Mouse (Mus musculus) kidney, postnatal 14 days (tissue): Measurements from ENCODE around the gene Ccdc33.

Experiments used
- DNase-seq: peaks from one replicate; pipeline ENCODE4 v3.0.0; 2022; ENCODE audit warnings: mixed read lengths

The Ccdc33 gene

GRCm38 (mm10) chr9:58118671-58119070, at the start of gene Ccdc33:
Ccdc33 (minus strand) TSS chr9:58118823.
- no peak for DNase-seq

GRCm38 (mm10) chr9:58165779-58166178, 47.2 kb upstream of the Ccdc33 start:
- no peak for DNase-seq

GRCm38 (mm10) chr9:58163146-58163545, 44.5 kb upstream of the Ccdc33 start:
- DNase-seq = no peak

DNA sequence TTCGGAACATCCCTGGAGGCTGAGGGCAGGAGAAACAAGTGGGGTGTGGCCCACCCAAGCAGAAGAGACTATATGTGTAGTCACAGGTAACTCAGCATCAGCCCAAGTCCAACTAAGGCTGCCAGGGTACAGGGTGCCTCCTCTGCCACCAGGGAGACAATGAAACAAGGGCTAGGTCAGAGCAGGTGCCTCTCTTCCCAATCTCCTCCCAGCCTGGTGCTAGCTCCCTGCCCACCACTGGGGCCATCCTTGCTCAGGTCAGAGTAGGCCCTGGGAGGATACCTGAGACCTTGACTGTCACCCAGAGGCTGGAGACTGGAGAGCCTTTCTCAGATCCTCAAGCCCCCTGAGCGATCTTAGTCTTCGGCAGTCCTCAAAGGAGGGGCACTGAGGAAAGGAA, 43.5 kb upstream of the Ccdc33 start:
- DNase-seq = no peak

- DNase-seq = no peak
Measured at GRCm38 (mm10) chr9:58160315-58160714, 41.7 kb upstream of the Ccdc33 start.

- no peak for DNase-seq
Measured at GRCm38 (mm10) chr9:58159855-58160254, 41.2 kb upstream of the Ccdc33 start.

DNA sequence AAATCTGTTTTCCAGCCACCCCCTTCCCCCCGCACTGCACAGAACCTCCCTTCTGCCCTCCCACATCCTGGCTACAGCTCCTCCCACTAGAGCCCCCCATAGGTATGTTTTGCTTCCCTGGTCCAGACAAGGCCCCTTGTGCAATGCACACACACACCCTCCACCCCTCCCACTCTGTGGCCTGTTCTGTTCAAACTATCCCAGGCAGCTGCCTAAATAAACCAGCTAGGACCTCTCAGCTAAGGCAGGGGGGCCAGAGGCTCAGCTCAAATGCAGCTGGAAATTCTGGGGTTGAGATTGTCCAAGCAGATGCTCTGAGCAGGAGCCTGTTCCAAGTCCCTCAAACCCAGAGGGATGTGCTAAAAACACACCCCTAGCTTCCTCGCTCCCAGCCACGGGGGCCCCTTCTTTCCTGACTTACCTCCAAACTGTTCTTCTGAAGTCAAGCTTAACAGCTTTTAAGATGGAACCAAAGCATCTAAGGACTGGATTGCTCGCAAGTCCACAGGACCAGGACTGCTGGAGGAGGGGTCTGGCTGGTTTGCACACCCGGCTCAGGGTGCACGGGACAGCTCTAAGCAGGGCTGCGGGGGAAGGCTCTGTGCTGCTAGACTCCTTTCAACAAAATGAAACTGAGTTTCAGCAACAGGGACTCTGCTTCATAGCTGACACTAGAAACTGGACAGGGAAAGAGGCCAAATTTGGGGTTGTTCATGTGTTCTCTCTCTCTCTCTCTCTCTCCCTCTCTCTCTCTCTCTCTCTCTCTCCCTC, 40.1 kb upstream of the Ccdc33 start:
- DNase-seq = peak; percentile 48

DNA sequence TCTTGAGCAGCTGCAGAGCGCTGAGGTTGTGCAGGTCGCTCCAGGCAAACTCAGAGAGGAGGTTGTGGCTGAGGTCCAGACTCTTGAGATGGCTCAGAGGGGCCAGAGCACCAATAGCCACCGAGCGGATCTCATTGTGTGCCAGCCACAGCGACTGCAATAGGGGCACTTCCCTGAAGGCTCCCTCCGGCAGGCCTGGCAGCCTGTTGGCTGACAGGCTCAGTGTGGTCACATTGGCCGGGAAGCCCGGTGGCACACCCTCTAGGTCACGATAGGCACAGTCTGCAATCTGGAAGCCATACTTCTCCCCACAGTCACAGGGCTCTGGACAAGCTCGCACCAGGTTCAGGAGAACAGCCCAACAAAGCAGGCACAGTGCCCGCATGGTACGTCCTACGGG, 39.2 kb upstream of the Ccdc33 start:
- no peak for DNase-seq

DNA sequence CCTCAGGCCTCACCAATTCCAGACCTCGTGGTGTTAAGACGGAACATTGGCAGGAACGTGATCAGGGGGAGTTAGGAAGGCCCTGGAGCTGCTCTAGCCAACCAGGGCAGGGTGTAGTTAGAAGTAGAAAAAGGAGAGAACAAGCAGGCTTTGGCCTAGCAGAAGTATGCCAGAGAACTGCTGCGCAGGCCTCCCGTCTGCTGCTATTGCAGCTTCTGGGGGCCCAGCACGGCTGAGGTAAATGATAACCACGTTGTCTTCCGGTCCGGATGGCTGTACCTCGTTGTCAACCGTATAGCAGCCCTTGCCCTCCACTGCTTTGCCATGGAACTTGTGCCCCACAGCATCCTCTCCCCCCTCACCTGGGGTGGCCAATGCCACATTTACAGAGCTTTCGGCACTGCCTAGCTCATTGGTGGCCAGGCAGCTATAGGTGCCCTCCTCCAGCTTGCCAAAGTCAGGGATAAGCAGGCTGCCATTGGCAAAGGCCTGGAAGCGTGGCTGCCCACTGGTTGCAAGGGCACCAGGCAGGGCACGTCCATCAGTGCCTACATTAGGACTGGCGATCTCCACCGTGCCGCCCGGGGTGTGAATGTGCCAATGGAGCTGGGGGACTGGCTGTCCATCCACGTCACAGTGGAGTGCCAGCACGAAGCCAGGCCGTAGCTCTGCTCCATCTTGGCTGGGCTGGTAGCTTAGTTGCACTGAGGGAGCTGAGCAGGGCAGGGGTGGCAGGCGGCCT, 38.4 kb upstream of the Ccdc33 start:
- DNase-seq = no peak

GRCm38 (mm10) chr9:58155366-58155765, 36.7 kb upstream of the Ccdc33 start:
- DNase-seq = peak; percentile 83

DNA sequence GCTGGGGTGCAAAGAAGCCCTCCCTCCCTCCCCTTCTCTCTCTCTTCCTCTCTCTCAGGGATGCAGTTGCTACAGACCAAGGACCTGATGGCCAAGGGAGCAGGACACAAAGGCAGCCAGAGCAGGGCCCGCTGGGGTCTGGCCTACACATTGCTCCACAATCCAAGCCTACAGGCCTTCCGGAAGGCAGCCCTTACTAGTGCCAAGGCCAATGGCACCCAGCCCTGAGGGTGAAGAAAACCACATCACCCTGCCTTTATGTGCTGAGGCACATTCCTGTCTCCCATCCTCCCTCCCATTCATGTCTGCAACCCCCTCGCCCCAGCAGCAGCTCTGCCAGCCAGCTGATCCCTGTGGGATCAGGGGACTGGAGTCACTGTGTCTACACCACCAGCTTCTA, 34.5 kb upstream of the Ccdc33 start:
- DNase-seq = no peak

GRCm38 (mm10) chr9:58150733-58151361, 32.2 kb upstream of the Ccdc33 start:
- DNase-seq = no peak

- DNase-seq = no peak
Measured at GRCm38 (mm10) chr9:58148806-58149205, 30.2 kb upstream of the Ccdc33 start.

DNA sequence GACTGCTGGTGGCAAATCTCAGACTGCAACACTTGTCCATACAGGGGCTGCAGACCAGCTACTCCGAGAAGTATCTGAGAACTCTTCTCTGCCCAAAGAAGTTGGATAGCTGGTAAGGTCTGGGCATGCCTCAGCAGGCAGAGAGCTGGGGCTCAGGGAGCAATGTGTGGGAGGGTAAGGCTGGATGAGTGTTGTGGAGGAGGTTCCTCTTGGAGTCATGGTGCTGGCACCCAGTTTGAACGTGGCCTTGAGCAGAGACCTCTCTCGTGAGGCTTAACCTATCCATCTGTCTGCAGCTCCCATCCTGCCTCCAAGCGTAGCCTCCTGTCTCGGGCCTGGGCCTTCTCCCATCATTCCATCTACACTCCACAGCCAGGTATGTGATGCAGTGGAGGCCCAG, 26.8 kb upstream of the Ccdc33 start:
- no peak for DNase-seq

GRCm38 (mm10) chr9:58144664-58145063, 26.0 kb upstream of the Ccdc33 start:
- DNase-seq = no peak

- DNase-seq = peak; percentile 34
Measured at GRCm38 (mm10) chr9:58143419-58143818, 24.8 kb upstream of the Ccdc33 start.

GRCm38 (mm10) chr9:58139947-58140346, 21.3 kb upstream of the Ccdc33 start:
- peak; percentile 39 for DNase-seq

DNA sequence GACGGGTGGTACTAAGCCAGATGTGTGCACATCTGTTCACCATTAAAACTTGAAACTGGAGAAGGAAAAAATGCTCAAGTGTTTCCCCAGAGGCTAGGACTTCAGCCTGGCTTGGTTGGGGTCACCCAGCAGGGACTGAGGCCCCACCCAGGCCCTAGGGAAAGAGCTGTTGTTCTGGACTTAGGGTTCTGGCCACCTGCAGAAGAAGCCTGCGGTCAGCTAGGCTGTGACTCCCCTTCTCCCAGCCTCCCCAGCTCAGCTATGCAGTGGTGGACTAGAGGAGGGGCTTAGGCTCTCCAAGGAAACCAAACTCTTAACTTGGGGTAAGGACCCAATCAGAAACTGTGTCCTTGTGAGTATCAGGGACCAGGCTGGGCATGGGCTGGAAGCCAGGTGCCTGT, 17.3 kb upstream of the Ccdc33 start:
- DNase-seq = no peak

- no peak for DNase-seq
Measured at GRCm38 (mm10) chr9:58134906-58135305, 16.3 kb upstream of the Ccdc33 start.

- no peak for DNase-seq
Measured at GRCm38 (mm10) chr9:58133893-58134884, 15.6 kb upstream of the Ccdc33 start.

DNA sequence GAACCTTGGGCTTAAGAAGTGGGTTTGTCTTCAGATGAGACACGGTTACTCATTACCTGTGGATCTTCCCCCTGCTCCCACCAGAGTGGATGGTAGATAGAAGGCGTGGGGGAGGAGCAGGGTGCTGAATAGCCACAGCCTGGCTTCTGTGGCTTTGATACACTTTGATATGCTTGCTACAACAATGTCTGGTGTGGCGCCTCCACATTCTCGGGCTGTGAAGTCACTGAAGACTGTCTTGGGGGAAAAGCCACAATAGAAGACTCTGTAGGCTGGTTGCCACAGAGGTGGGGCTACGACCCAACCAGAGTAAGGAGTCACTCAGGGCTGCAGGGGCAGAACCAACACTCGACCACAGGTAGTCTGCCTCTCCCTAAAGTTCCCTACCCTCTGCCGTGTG, 13.1 kb upstream of the Ccdc33 start:
- peak; percentile 21 for DNase-seq

GRCm38 (mm10) chr9:58130909-58131308, 12.3 kb upstream of the Ccdc33 start:
- DNase-seq = peak; percentile 34

DNA sequence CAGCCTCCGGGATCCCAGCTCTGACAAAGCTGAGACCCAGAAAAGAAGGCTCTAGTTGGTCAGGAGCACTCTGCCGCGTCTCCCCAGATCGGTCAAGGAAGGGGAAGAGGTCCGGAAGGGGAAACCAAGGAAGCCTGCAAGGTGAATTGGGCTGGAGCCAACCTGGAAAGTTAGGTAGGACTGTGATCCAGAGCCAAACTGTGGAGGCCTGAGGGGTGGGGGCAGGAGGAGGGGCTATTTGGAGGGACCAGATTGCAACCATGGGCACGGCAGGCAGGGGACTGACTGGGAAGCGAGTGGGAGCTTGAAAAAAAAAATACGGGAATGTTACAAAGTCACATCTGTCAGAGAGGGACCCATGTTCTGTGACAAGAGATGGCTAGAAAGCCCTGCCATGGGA, 10.9 kb upstream of the Ccdc33 start:
- DNase-seq = no peak
